Mouse (Mus musculus): Measurements from ENCODE around the gene Ptprg. TPM values are rescaled to one million over a fixed set of nuclear protein-coding genes. Genes with fewer than 3 reads are reported as not detected.
A peak's percentile ranks its signal among the peaks of the same experiment; 100 is the strongest.

Gene Ptprg
- polyA plus RNA-seq, 1 experiment from 2014 or later, result 37.0 TPM

DNA sequence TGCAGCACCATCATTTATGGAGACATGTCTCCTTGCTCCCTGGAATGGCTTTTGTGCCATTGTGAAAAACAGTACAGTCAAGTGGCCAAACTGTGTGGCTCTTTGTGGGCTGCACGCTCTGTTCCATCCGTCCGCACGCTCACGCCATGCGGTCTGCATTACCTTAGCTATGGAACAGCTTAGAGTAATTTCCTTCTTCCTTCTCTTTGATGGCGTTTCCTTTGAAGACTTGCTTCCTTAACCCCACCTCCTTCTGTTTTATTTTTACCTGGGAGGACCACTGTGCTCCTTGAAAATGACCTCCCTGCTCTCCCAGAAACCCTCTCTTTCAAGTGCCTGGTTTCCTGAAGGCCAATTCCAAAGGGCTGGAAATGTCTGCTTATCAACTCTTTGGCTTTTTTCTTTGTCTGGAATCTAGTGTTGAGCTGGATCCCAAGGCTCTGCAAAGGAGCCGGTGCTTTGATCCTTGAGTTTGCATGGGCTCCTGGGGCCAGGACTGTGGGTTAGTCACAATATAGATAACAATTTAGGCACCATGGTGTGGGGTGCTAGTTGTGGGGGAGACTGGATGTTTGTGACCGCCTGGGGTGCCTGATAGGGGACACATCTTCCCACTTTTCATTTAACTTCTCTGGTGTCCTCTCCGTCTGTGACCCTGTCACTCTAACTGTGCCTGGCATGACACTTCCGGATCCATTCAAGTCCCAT lies 149.6 kb downstream of the Ptprg start:
- Histone ChIP-seq H3K4me1 (peaks cover 50% of the 10 kb centered on the region), H3K9me3 (no peaks in the 10 kb centered on the region), H3K36me3 (replicated peaks) (no peaks in the 10 kb centered on the region), H3K27me3 (ENCODE audit: poor library complexity, severe bottlenecking) (no peaks in the 10 kb centered on the region), H3K27ac (peak overlapping the region; percentile 48; the same call in 1 of the 2 replicates), H3K4me3 (no peak overlapping the region)
- DNase-seq (ENCODE audit: extremely low spot score, low spot score), result no peak
- WGBS, result 64% methylated on average over 11 of the region's 11 CpGs

DNA sequence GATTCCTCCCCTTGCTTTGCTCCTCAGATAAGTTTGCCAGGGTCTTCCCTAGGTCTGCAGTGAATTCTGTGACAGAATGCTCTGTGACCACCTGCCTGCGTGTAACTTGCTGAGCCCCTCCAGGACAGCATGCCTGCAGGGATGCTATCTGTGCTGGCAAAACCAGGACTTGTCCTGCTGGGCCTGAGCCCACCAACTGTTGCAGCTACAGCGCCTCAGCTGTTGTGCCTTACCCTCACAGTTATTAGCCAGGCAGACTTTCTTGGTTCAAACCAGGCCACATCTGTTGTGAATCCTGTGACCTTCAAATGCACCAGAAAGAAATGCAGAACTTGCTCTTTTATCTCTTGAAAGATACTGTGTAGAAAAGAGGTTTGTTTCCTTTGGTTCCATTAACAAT lies 151.5 kb downstream of the Ptprg start:
- no peak for DNase-seq (ENCODE audit: extremely low spot score, low spot score)
- WGBS, result 13% methylated on average over 2 of the region's 2 CpGs

DNA sequence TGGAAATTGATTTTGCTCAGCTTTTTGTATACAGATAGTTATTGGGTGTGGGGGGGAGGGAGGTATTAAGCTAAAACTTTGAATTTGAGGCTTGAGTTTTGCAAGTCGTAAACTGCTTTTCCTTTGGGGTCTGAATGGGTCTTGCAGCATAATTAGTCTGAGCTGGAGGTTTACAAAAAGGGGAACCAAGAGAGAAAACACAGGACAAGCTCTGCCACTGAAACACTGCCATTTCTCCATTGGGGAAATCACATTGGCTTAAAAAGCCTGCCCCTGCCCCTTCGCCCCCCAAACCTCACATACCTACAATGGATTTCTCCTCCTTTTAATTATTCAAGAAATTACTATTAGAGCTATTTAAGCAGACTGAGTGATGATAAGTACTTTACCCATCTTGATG lies 156.0 kb downstream of the Ptprg start:
- Histone ChIP-seq H3K36me3 (replicated peaks) (no peaks in the 10 kb centered on the region), H3K4me3 (no peak overlapping the region), H3K27me3 (ENCODE audit: poor library complexity, severe bottlenecking) (no peaks in the 10 kb centered on the region), H3K27ac (no peak overlapping the region), H3K4me1 (peaks cover 51% of the 10 kb centered on the region), H3K9me3 (peaks cover 4% of the 10 kb centered on the region; the same call in 1 of the 2 replicates)
- WGBS, result 80% methylated on average over 2 of the region's 2 CpGs
- no peak for DNase-seq (ENCODE audit: extremely low spot score, low spot score)

More for the DNA sequence above, 151.5 kb downstream of the Ptprg start:
- Histone ChIP-seq H3K36me3 (replicated peaks) (no peaks in the 10 kb centered on the region), H3K27me3 (ENCODE audit: poor library complexity, severe bottlenecking) (no peaks in the 10 kb centered on the region), H3K27ac (no peak overlapping the region), H3K9me3 (no peaks in the 10 kb centered on the region), H3K4me3 (no peak overlapping the region), H3K4me1 (peaks cover 60% of the 10 kb centered on the region)

DNA sequence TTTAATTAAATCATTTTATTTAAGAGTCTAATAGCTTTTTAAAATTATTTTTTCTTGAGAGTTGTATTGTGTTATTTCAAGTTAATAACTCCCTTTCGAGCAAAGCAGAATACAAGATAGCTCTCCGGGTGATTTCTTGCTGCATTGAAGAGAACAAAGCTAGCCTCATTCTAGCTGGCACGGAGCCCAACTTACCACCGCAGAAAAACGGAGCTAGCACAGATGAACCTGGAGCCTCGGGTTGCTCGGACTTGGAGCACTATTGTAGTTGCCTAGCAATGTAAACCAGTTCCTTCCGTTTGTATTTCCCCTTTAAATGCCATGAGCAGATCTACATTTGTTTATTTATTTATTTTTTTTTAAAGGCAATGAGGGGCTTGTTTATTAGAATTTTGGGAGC lies 156.5 kb downstream of the Ptprg start:
- Histone ChIP-seq H3K36me3 (replicated peaks) (no peaks in the 10 kb centered on the region), H3K27me3 (ENCODE audit: poor library complexity, severe bottlenecking) (no peaks in the 10 kb centered on the region), H3K4me3 (no peak overlapping the region), H3K27ac (no peak overlapping the region), H3K4me1 (peaks cover 53% of the 10 kb centered on the region), H3K9me3 (peaks cover 4% of the 10 kb centered on the region; the same call in 1 of the 2 replicates)
- DNase-seq (ENCODE audit: extremely low spot score, low spot score), result no peak
- WGBS, result 87% methylated on average over 8 of the region's 8 CpGs

DNA sequence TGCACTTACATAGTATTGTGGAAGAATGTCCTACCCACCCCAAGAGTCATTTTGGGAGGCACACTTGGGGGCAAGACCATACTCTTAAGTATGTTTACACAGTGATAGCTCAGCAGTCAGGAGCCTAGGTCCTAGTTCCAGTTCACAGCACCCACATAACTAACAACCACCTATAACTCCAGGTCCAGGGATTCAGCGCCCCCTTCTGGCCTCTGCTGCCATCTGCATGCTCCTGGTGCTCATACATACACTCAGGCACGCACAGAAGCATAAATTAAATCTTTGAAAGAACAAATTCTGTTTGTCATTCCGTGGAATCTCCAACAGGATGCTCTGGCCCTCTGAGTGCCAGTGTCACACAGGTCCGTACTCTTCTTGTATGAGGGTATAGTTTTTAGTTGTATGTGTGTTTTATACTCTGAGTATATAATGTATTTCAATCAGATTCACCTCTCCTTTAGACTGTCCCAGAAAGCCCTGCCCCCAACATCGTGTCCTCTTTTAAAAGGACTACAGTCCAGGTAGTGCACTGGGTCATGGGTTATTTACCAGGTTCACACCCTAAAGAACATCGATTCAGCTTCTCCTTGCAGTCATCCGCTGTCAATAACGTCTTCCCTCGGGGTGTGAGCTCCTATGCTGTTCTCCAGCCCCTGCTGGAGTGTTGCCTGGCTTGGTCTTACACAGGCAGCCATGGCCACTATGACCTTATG lies 157.2 kb downstream of the Ptprg start:
- H3K4me1 ChIP-seq, result peaks cover 47% of the 10 kb centered on the region
- WGBS, result 87% methylated on average over 9 of the region's 9 CpGs
- peaks cover 4% of the 10 kb centered on the region; the same call in 1 of the 2 replicates for H3K9me3 ChIP-seq
- no peak overlapping the region for H3K27ac ChIP-seq
- no peaks in the 10 kb centered on the region for H3K27me3 ChIP-seq (ENCODE audit: poor library complexity, severe bottlenecking)
- H3K36me3 ChIP-seq (replicated peaks), result no peaks in the 10 kb centered on the region
- H3K4me3 ChIP-seq, result no peak overlapping the region
- DNase-seq (ENCODE audit: extremely low spot score, low spot score), result no peak

DNA sequence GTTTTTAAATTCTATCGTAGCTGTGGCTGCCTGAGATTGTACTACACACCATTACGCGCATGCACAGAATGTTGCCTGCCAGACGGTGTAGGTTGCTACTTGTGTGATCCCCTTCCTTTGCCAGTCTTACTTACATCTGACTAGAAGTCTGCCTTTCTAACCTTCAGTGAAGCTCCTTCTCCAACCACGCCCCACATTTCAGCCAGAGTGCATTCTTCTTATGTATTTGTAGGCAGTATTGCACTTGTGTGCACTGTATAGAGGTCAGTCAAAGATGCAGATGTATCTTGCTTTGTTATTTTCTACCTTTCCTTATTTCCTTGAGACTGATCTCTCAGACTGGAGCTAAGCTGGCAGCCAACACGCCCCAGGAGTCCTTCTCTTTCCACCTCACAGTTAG lies 158.8 kb downstream of the Ptprg start:
- Histone ChIP-seq H3K9me3 (peaks cover 4% of the 10 kb centered on the region; the same call in 1 of the 2 replicates), H3K4me1 (peaks cover 57% of the 10 kb centered on the region), H3K4me3 (no peak overlapping the region), H3K36me3 (replicated peaks) (no peaks in the 10 kb centered on the region), H3K27me3 (ENCODE audit: poor library complexity, severe bottlenecking) (no peaks in the 10 kb centered on the region), H3K27ac (no peak overlapping the region)
- 93% methylated on average over 6 of the region's 6 CpGs for WGBS
- no peak for DNase-seq (ENCODE audit: extremely low spot score, low spot score)

DNA sequence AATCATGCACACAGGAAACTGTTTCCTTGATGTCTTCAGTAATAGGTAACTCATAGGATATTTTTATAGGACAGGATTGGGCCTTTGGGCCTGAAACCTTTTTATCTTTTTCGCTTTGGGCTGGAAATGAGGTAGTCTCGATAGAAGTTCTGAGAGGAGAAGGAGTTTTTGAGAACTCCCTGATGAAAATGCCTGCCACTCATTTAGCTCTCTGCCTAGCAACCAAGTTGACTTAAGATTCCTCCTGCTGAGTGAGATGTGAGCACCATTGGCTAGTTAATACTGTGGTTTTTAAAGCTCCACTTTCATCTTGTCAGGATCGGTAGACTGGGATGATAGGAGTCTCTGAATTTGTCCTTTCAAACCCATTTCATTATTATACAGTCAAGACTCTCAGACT lies 162.9 kb downstream of the Ptprg start:
- H3K27ac ChIP-seq, result no peak overlapping the region
- no peaks in the 10 kb centered on the region for H3K36me3 ChIP-seq (replicated peaks)
- 51% methylated on average over 3 of the region's 3 CpGs for WGBS
- no peak for DNase-seq (ENCODE audit: extremely low spot score, low spot score)
- no peak overlapping the region for H3K4me3 ChIP-seq
- peaks cover 69% of the 10 kb centered on the region for H3K4me1 ChIP-seq
- H3K9me3 ChIP-seq, result no peaks in the 10 kb centered on the region
- H3K27me3 ChIP-seq (ENCODE audit: poor library complexity, severe bottlenecking), result 0 out of 2 replicates have a peak, but pooled peaks cover 5% of the 10 kb centered on the region

DNA sequence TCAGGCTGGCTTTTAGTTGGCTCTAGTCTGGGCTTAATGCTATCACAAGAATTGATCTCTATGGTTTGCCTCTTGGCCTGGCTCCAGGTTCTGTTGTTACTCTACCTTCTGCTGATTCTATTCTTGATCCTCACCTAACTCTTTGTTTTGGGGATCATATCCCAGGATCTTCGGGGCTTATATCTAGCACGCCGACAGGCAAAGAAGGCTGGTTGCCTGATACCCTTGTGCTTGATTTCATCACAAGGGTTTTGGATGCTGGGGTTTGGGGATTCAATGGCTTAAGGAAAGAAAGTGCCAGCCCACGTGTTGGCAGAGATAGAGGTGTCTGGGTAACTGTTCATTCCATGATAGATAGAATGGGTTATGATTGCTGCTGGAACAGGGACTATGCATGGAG lies 164.9 kb downstream of the Ptprg start:
- WGBS, result 86% methylated on average over 4 of the region's 4 CpGs
- Histone ChIP-seq H3K27me3 (ENCODE audit: poor library complexity, severe bottlenecking) (peaks cover 5% of the 10 kb centered on the region; the same call in 1 of the 2 replicates), H3K36me3 (replicated peaks) (no peaks in the 10 kb centered on the region)

DNA sequence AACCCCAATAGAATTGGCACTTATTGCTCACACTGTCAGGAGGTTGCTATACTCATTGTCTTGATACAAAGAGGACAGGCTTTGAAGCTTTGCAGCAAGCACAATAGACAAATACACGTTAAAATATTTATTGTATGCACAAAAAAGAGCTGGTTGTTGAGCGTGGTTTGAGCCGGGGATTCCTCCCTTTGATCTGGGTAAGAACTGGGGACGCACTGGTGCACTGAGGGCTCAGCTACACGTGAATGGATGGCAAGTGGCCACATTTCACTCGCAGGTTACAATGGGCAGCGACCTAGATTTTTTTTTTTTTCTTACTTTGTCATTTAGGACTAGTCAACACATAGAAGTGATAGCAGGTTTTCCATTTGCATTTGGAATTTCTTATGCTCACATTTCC lies 165.9 kb downstream of the Ptprg start:
- Histone ChIP-seq H3K27ac (no peak overlapping the region), H3K36me3 (replicated peaks) (peaks cover 5% of the 10 kb centered on the region; the same call in 1 of the 2 replicates), H3K4me1 (peaks cover 59% of the 10 kb centered on the region), H3K4me3 (no peak overlapping the region), H3K27me3 (ENCODE audit: poor library complexity, severe bottlenecking) (peaks cover 16% of the 10 kb centered on the region; the same call in 1 of the 2 replicates), H3K9me3 (no peaks in the 10 kb centered on the region)
- WGBS, result 50% methylated on average over 7 of the region's 7 CpGs
- DNase-seq (ENCODE audit: extremely low spot score, low spot score), result no peak

More for the DNA sequence above, 164.9 kb downstream of the Ptprg start:
- no peak overlapping the region for H3K27ac ChIP-seq
- H3K9me3 ChIP-seq, result no peaks in the 10 kb centered on the region
- no peak overlapping the region for H3K4me3 ChIP-seq
- H3K4me1 ChIP-seq, result peaks cover 69% of the 10 kb centered on the region
- no peak for DNase-seq (ENCODE audit: extremely low spot score, low spot score)

DNA sequence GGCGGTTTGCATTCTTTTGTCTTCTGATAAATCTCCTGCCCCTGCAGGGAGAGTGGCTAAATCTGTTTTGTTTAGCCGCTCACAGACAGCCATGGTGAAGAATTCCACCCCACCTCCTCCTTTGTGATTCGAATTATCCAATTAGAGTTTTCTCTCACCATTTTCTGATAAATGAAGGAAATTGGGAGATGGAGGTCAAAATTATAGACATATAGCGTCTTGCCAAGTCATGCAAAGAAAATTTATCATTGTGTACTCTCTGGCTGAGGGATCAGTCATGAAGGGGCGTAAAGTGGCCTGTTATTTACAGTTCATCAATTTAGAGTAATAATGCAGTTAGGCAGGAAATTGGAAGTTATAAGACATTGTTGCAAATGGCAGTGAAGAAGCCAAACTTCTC lies 168.8 kb downstream of the Ptprg start:
- no peak for DNase-seq (ENCODE audit: extremely low spot score, low spot score)
- H3K27ac ChIP-seq, result no peak overlapping the region
- no peak overlapping the region for H3K4me3 ChIP-seq
- peaks cover 20% of the 10 kb centered on the region; the same call in 1 of the 2 replicates for H3K27me3 ChIP-seq (ENCODE audit: poor library complexity, severe bottlenecking)
- 29% methylated on average over 5 of the region's 5 CpGs for WGBS
- peaks cover 12% of the 10 kb centered on the region; the same call in 1 of the 2 replicates for H3K36me3 ChIP-seq (replicated peaks)
- peaks cover 39% of the 10 kb centered on the region for H3K4me1 ChIP-seq
- peaks cover 4% of the 10 kb centered on the region; the same call in 1 of the 2 replicates for H3K9me3 ChIP-seq

DNA sequence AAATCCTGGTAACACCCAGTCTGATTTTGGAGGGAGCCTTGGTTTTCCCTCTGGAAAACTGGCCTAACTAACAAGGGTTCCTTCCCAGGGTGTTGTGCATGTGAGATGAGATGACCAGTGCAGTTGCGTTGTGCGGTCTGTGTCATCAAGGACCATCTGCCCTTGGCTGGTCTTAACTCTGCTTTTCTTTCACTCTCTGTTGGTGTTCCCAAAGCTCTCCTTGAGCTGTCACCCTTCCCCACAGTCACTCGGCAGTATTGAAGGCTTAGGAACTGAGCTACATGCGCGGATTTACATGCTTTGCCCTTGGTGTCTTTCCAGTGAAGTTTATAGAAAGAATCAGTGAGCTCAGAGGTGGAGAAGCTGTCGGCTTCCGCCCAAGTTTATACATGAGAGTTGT lies 170.5 kb downstream of the Ptprg start:
- peaks cover 13% of the 10 kb centered on the region; the same call in 1 of the 2 replicates for H3K36me3 ChIP-seq (replicated peaks)
- WGBS, result 92% methylated on average over 7 of the region's 7 CpGs
- peaks cover 4% of the 10 kb centered on the region; the same call in 1 of the 2 replicates for H3K9me3 ChIP-seq
- no peak overlapping the region for H3K4me3 ChIP-seq
- peaks cover 20% of the 10 kb centered on the region; the same call in 1 of the 2 replicates for H3K27me3 ChIP-seq (ENCODE audit: poor library complexity, severe bottlenecking)
- no peak overlapping the region for H3K27ac ChIP-seq
- DNase-seq (ENCODE audit: extremely low spot score, low spot score), result no peak
- peaks cover 31% of the 10 kb centered on the region for H3K4me1 ChIP-seq

DNA sequence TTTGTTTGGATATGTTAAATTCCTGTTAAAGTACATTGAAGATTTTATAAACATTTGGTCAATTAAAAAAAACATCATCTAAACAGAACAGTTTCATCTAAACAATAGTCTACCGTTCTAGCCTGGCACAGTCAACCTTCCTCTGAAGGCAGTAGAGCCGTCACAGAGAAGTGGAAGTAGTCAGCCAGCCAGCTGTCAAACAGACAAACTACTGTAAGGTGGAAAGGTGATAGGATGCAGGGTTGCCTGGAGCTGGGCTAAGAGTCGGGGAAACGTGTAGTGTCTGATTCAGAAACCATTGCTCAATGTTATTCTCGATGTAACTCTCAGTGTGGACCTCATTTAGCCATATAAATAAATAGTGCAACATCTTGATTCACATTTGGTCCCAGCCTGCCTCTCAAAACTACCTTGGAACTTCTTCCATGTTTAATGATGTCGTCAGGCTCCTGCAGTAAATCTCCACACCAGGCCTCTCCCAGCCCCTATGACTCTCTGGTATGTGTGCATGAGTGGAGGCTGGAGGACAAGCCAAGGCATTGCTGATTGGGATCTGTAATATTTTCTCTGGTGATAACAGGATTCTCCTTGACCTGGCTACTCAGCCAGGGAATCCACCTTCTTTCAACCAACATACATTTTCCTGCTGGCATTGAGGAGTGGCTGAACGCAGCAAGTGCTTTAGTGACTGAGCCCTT lies 178.0 kb downstream of the Ptprg start:
- H3K36me3 ChIP-seq (replicated peaks), result 0 out of 2 replicates have a peak, but pooled peaks cover 5% of the 10 kb centered on the region
- 85% methylated on average over 7 of the region's 7 CpGs for WGBS
- no peak overlapping the region for H3K4me3 ChIP-seq
- peaks cover 7% of the 10 kb centered on the region for H3K4me1 ChIP-seq
- no peaks in the 10 kb centered on the region for H3K27me3 ChIP-seq (ENCODE audit: poor library complexity, severe bottlenecking)
- H3K27ac ChIP-seq, result no peak overlapping the region
- DNase-seq (ENCODE audit: extremely low spot score, low spot score), result no peak
- peaks cover 4% of the 10 kb centered on the region; the same call in 1 of the 2 replicates for H3K9me3 ChIP-seq

All from forebrain, embryonic 10.5 days (tissue).